Mouse (Mus musculus): ENCODE data around the gene Zfhx3. TPM values are rescaled to one million over a fixed set of nuclear protein-coding genes. Genes with fewer than 3 reads are reported as not detected.

The Zfhx3 gene
- polyA plus RNA-seq, 2 experiments = 0.25 to 0.65 TPM

DNA sequence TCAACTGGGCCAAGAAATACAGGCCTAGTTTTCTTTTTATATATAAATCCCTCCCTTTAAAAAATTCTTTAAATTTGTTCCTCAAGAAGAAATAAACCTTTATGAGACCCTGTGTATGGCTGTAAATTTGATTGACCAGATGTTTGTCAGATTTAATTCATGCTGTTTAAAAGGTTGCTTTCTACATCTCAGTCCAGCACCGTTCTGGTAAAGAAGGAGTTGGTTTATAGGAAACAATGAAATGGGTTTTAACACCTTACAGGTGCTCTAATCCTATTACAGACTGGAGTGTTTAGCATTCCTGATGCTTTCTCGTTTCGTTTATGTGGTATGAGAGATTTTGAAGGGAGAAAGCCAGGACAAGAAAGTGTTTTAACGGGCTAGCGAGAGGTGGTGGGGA, 147.2 kb downstream of the Zfhx3 start:
- Histone ChIP-seq H3K4me1 (replicated peaks; ENCODE audit: control insufficient read depth in 2 of 2, insufficient read depth in 2 of 2, low read length in 1 of 2) (no peaks in the 10 kb centered on the region), H3K9me3 (ENCODE audit: control insufficient read depth, low read length) (no peaks in the 10 kb centered on the region), H3K36me3 (replicated peaks; ENCODE audit: control insufficient read depth, insufficient read depth, low read depth) (no peaks in the 10 kb centered on the region), H3K27me3 (ENCODE audit: control insufficient read depth, insufficient read depth, low read length) (no peaks in the 10 kb centered on the region), H3K4me2 (ENCODE audit: low read depth) (no peak overlapping the region), H3K27ac (no peak overlapping the region), H3K4me3 (ENCODE audit: insufficient read depth in 1 of 2, low read depth in 2 of 2, low read length in 2 of 2) (no peak overlapping the region), H3K9ac (replicated peaks) (no peak overlapping the region)
- TF ChIP-seq EP300 (IDR thresholded peaks at IDR 0.05; ENCODE audit: low read depth) (no peak), CTCF (IDR thresholded peaks at IDR 0.05; ENCODE audit: low read depth) (no peak)
- ATAC-seq (ENCODE audit: insufficient read depth) (no peak), DNase-seq (ENCODE audit: low read depth in 3 of 3, low spot score in 3 of 3) (no peak)
- WGBS (ENCODE audit: insufficient replicate concordance) = 53% methylated on average over 5 of the region's 5 CpGs

DNA sequence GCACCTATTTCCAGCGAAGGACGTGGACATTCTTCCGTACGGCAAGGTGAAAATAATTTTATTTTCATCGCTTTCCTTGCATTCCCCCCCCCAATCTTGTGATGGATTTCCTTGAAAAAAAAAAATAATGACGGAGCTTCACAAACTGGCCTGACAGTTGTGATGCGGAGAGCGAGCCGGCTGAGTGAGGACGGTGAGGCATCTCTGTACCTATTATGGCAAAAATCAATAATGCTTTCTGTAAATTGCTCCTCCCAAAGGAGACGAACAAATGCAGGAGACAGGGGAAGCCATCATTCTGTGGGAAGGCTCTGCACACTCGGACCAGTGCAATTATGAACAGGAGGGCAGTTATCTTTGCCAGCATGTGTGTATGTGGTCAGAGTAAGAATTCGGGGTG, 156.2 kb downstream of the Zfhx3 start:
- TF ChIP-seq CTCF (IDR thresholded peaks at IDR 0.05; ENCODE audit: low read depth) = no peak
- no peak for TF ChIP-seq EP300 (IDR thresholded peaks at IDR 0.05; ENCODE audit: low read depth)
- 68% methylated on average over 13 of the region's 13 CpGs for WGBS (ENCODE audit: insufficient replicate concordance)
- Histone ChIP-seq H3K9ac (replicated peaks) (no peak overlapping the region), H3K36me3 (replicated peaks; ENCODE audit: control insufficient read depth, insufficient read depth, low read depth) (no peaks in the 10 kb centered on the region), H3K27ac (no peak overlapping the region), H3K4me1 (replicated peaks; ENCODE audit: control insufficient read depth in 2 of 2, insufficient read depth in 2 of 2, low read length in 1 of 2) (no peaks in the 10 kb centered on the region), H3K9me3 (ENCODE audit: control insufficient read depth, low read length) (no peaks in the 10 kb centered on the region), H3K4me2 (ENCODE audit: low read depth) (no peak overlapping the region), H3K4me3 (ENCODE audit: insufficient read depth in 1 of 2, low read depth in 2 of 2, low read length in 2 of 2) (no peak overlapping the region), H3K27me3 (ENCODE audit: control insufficient read depth, insufficient read depth, low read length) (no peaks in the 10 kb centered on the region)
- no peak for ATAC-seq (ENCODE audit: insufficient read depth)
- DNase-seq (ENCODE audit: low read depth in 3 of 3, low spot score in 3 of 3) = no peak

- H3K4me1 ChIP-seq (replicated peaks; ENCODE audit: control insufficient read depth in 2 of 2, insufficient read depth in 2 of 2, low read length in 1 of 2) = no peaks in the 10 kb centered on the region
- WGBS (ENCODE audit: insufficient replicate concordance) = 54% methylated on average over 8 of the region's 8 CpGs
Observed at GRCm38 (mm10) chr8:108101131-108101530, 158.7 kb downstream of the Zfhx3 start.

GRCm38 (mm10) chr8:108101978-108102865, 159.8 kb downstream of the Zfhx3 start:
- 58% methylated on average over 16 of the region's 16 CpGs for WGBS (ENCODE audit: insufficient replicate concordance)

More at GRCm38 (mm10) chr8:108101131-108101530, 158.7 kb downstream of the Zfhx3 start:
- DNase-seq (ENCODE audit: low read depth in 3 of 3, low spot score in 3 of 3) (no peak), ATAC-seq (ENCODE audit: insufficient read depth) (no peak)
- TF ChIP-seq CTCF (IDR thresholded peaks at IDR 0.05; ENCODE audit: low read depth) (no peak), EP300 (IDR thresholded peaks at IDR 0.05; ENCODE audit: low read depth) (no peak)
- no peaks in the 10 kb centered on the region for H3K9me3 ChIP-seq (ENCODE audit: control insufficient read depth, low read length)
- no peak overlapping the region for H3K4me3 ChIP-seq (ENCODE audit: insufficient read depth in 1 of 2, low read depth in 2 of 2, low read length in 2 of 2)
- H3K36me3 ChIP-seq (replicated peaks; ENCODE audit: control insufficient read depth, insufficient read depth, low read depth) = no peaks in the 10 kb centered on the region
- no peak overlapping the region for H3K27ac ChIP-seq
- no peak overlapping the region for H3K4me2 ChIP-seq (ENCODE audit: low read depth)
- no peak overlapping the region for H3K9ac ChIP-seq (replicated peaks)
- H3K27me3 ChIP-seq (ENCODE audit: control insufficient read depth, insufficient read depth, low read length) = no peaks in the 10 kb centered on the region

DNA sequence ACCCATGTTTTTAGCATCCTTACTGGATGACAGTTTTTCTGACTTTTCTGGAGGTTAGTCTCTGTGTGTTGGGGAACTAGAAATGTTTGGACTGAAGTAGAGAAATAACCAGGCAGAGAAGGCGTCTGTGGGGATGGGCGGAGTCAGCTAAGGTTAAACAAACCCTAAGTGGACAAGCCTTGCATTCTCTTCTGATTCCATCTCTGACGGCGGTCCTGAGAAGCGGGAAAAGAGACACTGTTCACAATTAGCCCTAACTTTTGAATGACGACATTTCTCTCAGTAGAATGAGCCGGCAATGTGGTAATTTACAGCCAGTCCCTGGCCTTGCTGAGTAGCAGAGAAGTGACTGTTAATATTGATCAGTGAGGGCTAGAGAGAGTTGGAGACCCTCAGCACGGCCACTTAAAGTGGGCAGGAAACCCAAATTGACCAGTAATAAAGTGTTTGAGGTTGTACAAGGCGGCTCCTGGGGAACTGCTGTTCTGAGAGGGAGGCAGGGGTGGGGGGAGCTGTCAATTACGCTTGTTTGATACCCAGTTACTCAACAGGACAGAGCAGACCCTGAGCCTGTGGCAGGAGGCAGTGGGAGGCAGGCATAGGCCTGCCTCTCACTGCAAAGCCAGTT, 162.1 kb downstream of the Zfhx3 start:
- H3K36me3 ChIP-seq (replicated peaks; ENCODE audit: control insufficient read depth, insufficient read depth, low read depth) = no peaks in the 10 kb centered on the region
- no peak overlapping the region for H3K27ac ChIP-seq
- H3K4me3 ChIP-seq (ENCODE audit: insufficient read depth in 1 of 2, low read depth in 2 of 2, low read length in 2 of 2) = no peak overlapping the region
- TF ChIP-seq EP300 (IDR thresholded peaks at IDR 0.05; ENCODE audit: low read depth) = no peak
- no peak for TF ChIP-seq CTCF (IDR thresholded peaks at IDR 0.05; ENCODE audit: low read depth)
- no peak overlapping the region for H3K9ac ChIP-seq (replicated peaks)
- no peak overlapping the region for H3K4me2 ChIP-seq (ENCODE audit: low read depth)
- no peaks in the 10 kb centered on the region for H3K27me3 ChIP-seq (ENCODE audit: control insufficient read depth, insufficient read depth, low read length)
- DNase-seq (ENCODE audit: low read depth in 3 of 3, low spot score in 3 of 3) = no peak
- ATAC-seq (ENCODE audit: insufficient read depth) = no peak
- no peaks in the 10 kb centered on the region for H3K9me3 ChIP-seq (ENCODE audit: control insufficient read depth, low read length)
- no peaks in the 10 kb centered on the region for H3K4me1 ChIP-seq (replicated peaks; ENCODE audit: control insufficient read depth in 2 of 2, insufficient read depth in 2 of 2, low read length in 1 of 2)
- WGBS (ENCODE audit: insufficient replicate concordance) = 28% methylated on average over 10 of the region's 10 CpGs

More at GRCm38 (mm10) chr8:108101978-108102865, 159.8 kb downstream of the Zfhx3 start:
- H3K36me3 ChIP-seq (replicated peaks; ENCODE audit: control insufficient read depth, insufficient read depth, low read depth) = no peaks in the 10 kb centered on the region
- no peak overlapping the region for H3K27ac ChIP-seq
- TF ChIP-seq EP300 (IDR thresholded peaks at IDR 0.05; ENCODE audit: low read depth) (no peak), CTCF (IDR thresholded peaks at IDR 0.05; ENCODE audit: low read depth) (no peak)
- H3K4me2 ChIP-seq (ENCODE audit: low read depth) = no peak overlapping the region
- H3K9me3 ChIP-seq (ENCODE audit: control insufficient read depth, low read length) = no peaks in the 10 kb centered on the region
- H3K4me1 ChIP-seq (replicated peaks; ENCODE audit: control insufficient read depth in 2 of 2, insufficient read depth in 2 of 2, low read length in 1 of 2) = no peaks in the 10 kb centered on the region
- DNase-seq (ENCODE audit: low read depth in 3 of 3, low spot score in 3 of 3) (no peak), ATAC-seq (ENCODE audit: insufficient read depth) (no peak)
- H3K27me3 ChIP-seq (ENCODE audit: control insufficient read depth, insufficient read depth, low read length) = no peaks in the 10 kb centered on the region
- H3K9ac ChIP-seq (replicated peaks) = no peak overlapping the region
- no peak overlapping the region for H3K4me3 ChIP-seq (ENCODE audit: insufficient read depth in 1 of 2, low read depth in 2 of 2, low read length in 2 of 2)

Data from liver, embryonic 14.5 days (tissue).